Mouse (Mus musculus): ENCODE measurements around the gene Krtap12-1.
"Not testable (repeated sequence)": the region's sequence is repeated elsewhere in the genome, so short reads cannot be mapped to it uniquely, and the experiment has no call there.

The Krtap12-1 gene

GRCm38 (mm10) chr10:77720299-77720698 lies at the start of gene Krtap12-1:
Krtap12-1 (plus strand) TSS chr10:77720599.
- not testable (repeated sequence) for DNase-seq (ENCODE audit: low spot score in 2 of 2)

- no peak for DNase-seq (ENCODE audit: low spot score in 2 of 2)
Observed at GRCm38 (mm10) chr10:77670710-77671109, 49.7 kb upstream of the Krtap12-1 start.

- DNase-seq (ENCODE audit: low spot score in 2 of 2) = no peak
Observed at GRCm38 (mm10) chr10:77671519-77671918, 48.9 kb upstream of the Krtap12-1 start.

- DNase-seq (ENCODE audit: low spot score in 2 of 2) = peak in 1 of 2 experiments; percentile 13
Observed at GRCm38 (mm10) chr10:77673765-77674164, 46.6 kb upstream of the Krtap12-1 start.

- DNase-seq (ENCODE audit: low spot score in 2 of 2) = peak in 1 of 2 experiments; percentile 14
Observed at GRCm38 (mm10) chr10:77677562-77677961, 42.8 kb upstream of the Krtap12-1 start.

- DNase-seq (ENCODE audit: low spot score in 2 of 2) = no peak
Observed at GRCm38 (mm10) chr10:77682994-77683393, 37.4 kb upstream of the Krtap12-1 start.

GRCm38 (mm10) chr10:77684181-77684580 lies 36.2 kb upstream of the Krtap12-1 start:
- DNase-seq (ENCODE audit: low spot score in 2 of 2) = no peak

GRCm38 (mm10) chr10:77685895-77686664 lies 34.3 kb upstream of the Krtap12-1 start, which contains the start of gene Tspear:
Tspear (plus strand) TSS chr10:77686569.
- DNase-seq (ENCODE audit: low spot score in 2 of 2) = no peak

GRCm38 (mm10) chr10:77687021-77687420 lies 33.4 kb upstream of the Krtap12-1 start:
- no peak for DNase-seq (ENCODE audit: low spot score in 2 of 2)

- not testable (repeated sequence) for DNase-seq (ENCODE audit: low spot score in 2 of 2)
Observed at GRCm38 (mm10) chr10:77690356-77690807, 30.0 kb upstream of the Krtap12-1 start, which contains the start of gene Gm19402. Gm19402 (minus strand) TSS chr10:77690757.

- no peak for DNase-seq (ENCODE audit: low spot score in 2 of 2)
Observed at GRCm38 (mm10) chr10:77697133-77697532, 23.3 kb upstream of the Krtap12-1 start, which contains the start of gene Gm9508. Gm9508 (minus strand) TSS chr10:77697233.

GRCm38 (mm10) chr10:77706326-77706725 lies 14.1 kb upstream of the Krtap12-1 start, which contains the start of gene Gm10272:
Gm10272 (plus strand) TSS chr10:77706626.
- no peak for DNase-seq (ENCODE audit: low spot score in 2 of 2)

- no peak for DNase-seq (ENCODE audit: low spot score in 2 of 2)
Observed at GRCm38 (mm10) chr10:77709831-77710230, 10.6 kb upstream of the Krtap12-1 start.

- DNase-seq (ENCODE audit: low spot score in 2 of 2) = not testable (repeated sequence)
Observed at GRCm38 (mm10) chr10:77711157-77711556, 9.2 kb upstream of the Krtap12-1 start, which contains the start of gene Gm10024. Gm10024 (plus strand) TSS chr10:77711457.

GRCm38 (mm10) chr10:77713734-77714133 lies 6.7 kb upstream of the Krtap12-1 start:
- no peak for DNase-seq (ENCODE audit: low spot score in 2 of 2)

GRCm38 (mm10) chr10:77715507-77715906 lies 4.9 kb upstream of the Krtap12-1 start, which contains the start of gene Gm10142:
Gm10142 (plus strand) TSS chr10:77715807.
- DNase-seq (ENCODE audit: low spot score in 2 of 2) = no peak

- DNase-seq (ENCODE audit: low spot score in 2 of 2) = no peak
Observed at GRCm38 (mm10) chr10:77724855-77725254, 4.5 kb downstream of the Krtap12-1 start.

GRCm38 (mm10) chr10:77726186-77726585 lies 5.8 kb downstream of the Krtap12-1 start, which contains the start of gene Gm10100:
Gm10100 (plus strand) TSS chr10:77726486.
- no peak for DNase-seq (ENCODE audit: low spot score in 2 of 2)

- DNase-seq (ENCODE audit: low spot score in 2 of 2) = no peak
Observed at GRCm38 (mm10) chr10:77728280-77728679, 7.9 kb downstream of the Krtap12-1 start.

GRCm38 (mm10) chr10:77729241-77729640 lies 8.8 kb downstream of the Krtap12-1 start:
- DNase-seq (ENCODE audit: low spot score in 2 of 2) = no peak

- no peak for DNase-seq (ENCODE audit: low spot score in 2 of 2)
Observed at GRCm38 (mm10) chr10:77735928-77736327, 15.5 kb downstream of the Krtap12-1 start.

- DNase-seq (ENCODE audit: low spot score in 2 of 2) = no peak
Observed at GRCm38 (mm10) chr10:77738929-77739328, 18.5 kb downstream of the Krtap12-1 start.
